Mouse (Mus musculus) liver, embryonic 14.5 days (tissue): Measurements from ENCODE around the gene Heatr4.

Experiments used
- CTCF ChIP-seq: IDR thresholded peaks from 2 replicates; pipeline ENCODE4 v1.5.1; 2016; ENCODE audit warnings: antibody characterized with exemption, low read depth, control low read depth
- EP300 ChIP-seq: IDR thresholded peaks from 2 replicates; pipeline ENCODE4 v1.6.1; 2016; ENCODE audit warnings: antibody characterized with exemption, low read depth

- no peak for TF ChIP-seq EP300
- TF ChIP-seq CTCF: no peak
These were observed 12.6 kb upstream of the Heatr4 start for GRCm38 (mm10) chr12:83997221-83997620.
